Mouse (Mus musculus) layer of hippocampus, adult 9-11 months (tissue): ENCODE measurements at regions not wholly inside any gene's neighbourhood (a gene's known extent, or its start where the extent isn't known, plus 50 kb on each side); places are given as distances from the start of the nearest gene placed in this dataset.
"Not testable (repeated sequence)": the region's sequence is repeated elsewhere in the genome, so short reads cannot be mapped to it uniquely, and the experiment has no call there.

Source experiments
- DNase-seq: peaks from one replicate; pipeline ENCODE4 v3.0.0; 2022

DNA sequence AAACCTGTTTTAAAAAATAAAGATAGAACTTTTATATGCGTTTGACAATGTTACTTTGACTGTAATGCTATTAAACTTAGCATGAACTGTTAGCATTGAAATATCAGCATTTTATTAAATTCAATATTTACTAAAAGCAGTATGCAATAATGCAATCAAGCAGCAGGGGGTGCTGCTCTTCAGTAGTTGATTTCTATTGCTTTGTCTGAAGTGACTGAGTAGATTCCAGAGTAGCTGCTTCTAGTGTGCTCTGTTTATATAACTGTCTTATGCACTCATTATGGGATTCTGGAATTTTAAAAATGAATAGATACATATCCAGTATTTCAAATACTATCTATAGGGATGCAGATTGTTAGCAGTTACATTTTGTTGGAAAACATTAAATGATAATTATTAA is 146.2 kb downstream of the Gm28710 start:
- peak; percentile 13 for DNase-seq

DNA sequence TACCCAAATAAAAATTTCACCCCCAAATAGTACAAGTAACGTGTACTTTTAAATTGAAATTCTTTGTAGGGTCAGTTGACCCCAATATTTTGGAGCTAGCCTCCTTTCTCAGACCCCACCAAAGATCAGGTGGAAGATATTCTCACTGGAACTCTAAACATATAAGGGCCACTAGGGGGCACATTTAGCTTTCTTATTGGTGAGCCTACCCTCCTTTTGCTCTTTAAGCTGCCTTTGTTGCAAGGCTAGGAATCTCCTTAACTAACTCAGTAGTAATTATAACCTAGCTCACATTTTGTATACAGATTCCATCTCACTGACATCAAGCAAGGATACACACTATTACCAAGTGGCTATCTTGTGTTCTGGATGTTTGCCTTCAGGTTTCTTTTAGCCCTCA is 155.8 kb downstream of the Gm28710 start:
- DNase-seq = no peak

DNA sequence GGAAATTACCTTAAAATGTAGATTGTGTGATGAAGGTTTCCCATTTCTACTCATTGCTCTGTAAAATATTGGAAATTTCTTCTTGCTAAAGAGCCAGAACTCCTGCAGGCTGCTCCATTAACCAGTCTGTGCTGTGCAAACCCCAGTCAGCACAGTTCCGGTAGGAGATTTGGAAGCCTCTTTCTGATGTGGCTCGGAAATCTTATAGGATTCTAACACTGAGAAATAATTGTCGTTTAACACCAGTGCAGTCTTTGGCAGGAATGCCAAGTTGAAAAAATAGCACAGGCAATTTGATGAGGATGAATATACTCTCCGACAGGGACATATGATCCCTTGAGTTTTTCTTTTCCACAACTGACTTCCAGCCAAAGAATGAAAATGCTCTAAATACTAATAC is 176.1 kb downstream of the Gm28710 start:
- no peak for DNase-seq

DNA sequence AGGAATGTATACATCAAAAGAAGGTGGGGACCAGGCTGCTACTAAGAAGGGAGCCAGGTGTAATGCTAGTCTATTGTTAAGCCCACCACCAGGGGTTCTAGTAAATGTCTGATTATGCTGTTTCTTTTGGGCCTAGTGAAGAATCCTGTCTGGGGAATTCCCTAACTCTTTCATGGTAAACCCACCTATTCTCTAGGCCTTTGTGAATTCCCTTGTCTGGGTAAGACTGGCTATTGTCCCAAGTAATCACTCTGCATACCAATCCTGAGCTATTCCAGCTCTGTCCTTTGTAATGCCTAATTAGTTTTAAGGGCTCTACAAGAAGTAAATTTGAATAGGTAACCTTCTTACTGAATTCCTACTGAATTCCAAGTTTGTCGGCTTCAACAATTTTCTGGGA is 177.2 kb downstream of the Gm28710 start:
- not testable (repeated sequence) for DNase-seq

DNA sequence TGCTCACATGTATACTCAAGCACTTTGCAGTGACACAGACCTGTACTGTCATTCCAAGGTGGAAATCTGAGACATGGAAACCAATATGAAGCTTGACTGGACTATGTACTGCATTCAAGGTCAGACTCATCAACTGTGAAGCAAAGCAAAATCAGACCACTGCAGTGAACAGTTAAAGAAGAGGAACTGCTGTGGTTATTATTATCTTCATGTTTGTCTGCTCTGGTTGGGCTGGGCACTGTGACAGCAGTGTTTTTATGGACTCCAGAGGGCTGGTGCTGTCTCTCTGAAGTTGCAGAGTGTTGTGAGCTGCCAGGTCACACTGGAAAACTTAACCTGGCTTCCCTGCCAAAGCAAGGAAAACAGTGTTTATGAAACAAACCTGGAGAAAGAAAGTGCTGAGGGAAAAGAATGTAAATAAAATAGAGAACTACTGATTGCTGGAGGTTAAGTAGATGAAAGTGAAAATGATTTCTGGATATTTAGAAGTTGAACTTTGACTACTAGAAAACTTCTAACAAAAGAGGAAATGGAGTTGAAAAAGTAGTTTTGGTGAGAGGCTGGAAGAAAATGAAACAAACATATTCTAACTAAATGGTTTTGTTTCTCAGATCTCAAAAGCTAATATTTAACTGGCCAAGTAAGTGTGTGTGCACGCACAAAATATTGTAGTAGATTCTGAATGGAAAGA is 181.7 kb downstream of the Gm28710 start:
- DNase-seq = no peak

- DNase-seq = peak; percentile 11
These were observed 184.4 kb downstream of the Gm28710 start for GRCm38 (mm10) chr5:16976006-16976405.

GRCm38 (mm10) chr5:16984877-16985276 is 193.3 kb downstream of the Gm28710 start:
- DNase-seq = no peak

DNA sequence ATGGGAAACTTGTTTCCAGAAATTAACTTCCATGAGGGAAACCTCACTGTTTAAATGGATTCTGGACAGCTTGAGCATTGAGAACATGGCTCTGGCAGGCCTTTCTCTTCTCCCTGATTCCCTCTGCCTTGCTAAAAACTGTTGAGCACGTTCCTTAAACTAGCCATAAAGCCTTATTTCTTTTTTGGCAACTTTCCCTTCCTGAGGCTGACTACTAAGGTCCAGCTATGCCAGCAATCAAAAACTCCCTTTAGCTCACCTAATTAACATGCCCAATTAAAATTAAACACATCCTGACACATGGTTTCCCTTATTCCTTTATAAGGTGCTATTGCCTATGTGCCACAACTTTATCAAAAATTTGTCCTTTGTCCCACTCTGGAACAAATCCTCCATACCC is 199.9 kb downstream of the Gm28710 start:
- DNase-seq = no peak

- DNase-seq = no peak
These were observed 207.6 kb downstream of the Gm28710 start for GRCm38 (mm10) chr5:16999183-16999582.

DNA sequence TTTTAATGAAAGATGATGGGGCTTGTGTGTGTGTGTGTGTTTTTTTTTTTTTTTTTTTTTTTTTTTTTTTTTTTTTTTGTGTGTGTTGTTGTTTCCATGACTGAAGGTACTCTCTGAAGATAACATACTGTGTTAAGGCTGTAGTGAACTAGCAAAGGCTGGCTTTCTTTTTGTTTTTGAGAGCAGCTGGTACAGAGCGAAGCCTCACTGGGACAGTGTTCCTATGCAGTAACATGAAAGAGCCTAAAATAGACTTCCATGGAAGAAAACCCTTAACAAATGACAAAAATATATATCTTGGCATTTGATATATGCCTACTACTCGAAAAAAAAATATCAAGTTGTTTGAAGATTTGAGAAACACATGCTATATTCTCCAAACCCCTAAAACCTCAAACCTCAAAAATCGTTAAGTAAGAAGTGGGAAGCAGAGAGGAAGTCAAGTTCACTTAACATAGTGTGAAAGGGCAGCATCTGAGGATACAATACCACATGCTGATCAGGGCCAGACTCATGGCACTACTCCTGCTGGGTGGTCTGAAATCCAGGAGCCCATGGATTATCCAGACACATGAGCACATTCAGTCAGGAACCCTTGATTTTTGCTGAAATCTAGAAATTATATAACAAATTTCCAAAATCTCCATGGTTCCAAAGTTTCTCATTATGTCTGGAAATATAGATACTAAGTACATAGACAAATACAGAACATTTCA is 215.4 kb downstream of the Gm28710 start:
- DNase-seq = no peak

- no peak for DNase-seq
These were observed 230.0 kb downstream of the Gm28710 start for GRCm38 (mm10) chr5:17021636-17022035.

DNA sequence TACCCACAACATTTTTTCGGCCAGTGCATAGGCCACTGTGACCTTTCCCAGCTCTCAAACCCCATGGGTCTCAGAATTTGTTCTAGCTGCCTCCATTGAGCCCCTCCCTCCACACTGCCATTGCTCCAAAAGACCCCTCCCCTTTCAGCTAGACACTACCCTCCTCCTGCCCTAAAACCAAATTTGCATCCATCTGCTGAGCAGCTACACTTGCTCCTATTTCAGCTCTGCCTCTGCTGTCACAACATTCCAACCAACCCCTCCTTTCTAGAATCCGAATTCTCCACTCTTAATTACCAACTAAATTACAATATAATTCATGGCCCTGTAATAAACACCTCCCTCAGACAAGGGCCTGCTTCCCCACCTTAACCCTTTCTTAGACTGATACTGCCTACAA is 262.3 kb downstream of the Gm28710 start:
- no peak for DNase-seq

- no peak for DNase-seq
These were observed 273.0 kb downstream of the Gm28710 start for GRCm38 (mm10) chr5:17064565-17064964.

- DNase-seq = no peak
These were observed 288.8 kb downstream of the Gm28710 start for GRCm38 (mm10) chr5:17080405-17080804.

GRCm38 (mm10) chr5:17111556-17111955 is 261.4 kb upstream of the Speer4f2 start:
- no peak for DNase-seq

DNA sequence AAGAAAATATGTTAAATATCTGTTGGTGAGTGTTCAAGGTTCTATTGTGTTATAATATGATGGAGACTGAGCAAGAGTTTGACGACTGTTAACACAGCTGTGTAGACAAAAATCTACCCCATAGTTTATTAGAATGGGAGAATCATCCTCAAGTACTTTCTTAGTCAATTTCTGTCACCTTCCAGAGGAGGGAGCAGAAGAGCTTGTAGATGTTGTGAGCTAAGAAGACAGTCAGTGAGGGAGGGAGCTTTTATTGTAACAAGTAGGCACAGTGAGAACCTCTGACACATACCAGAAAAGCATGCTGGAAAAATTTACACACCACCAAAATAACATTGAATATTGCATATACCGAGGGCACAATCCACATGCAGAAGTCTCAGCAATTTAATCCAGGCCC is 261.0 kb upstream of the Speer4f2 start:
- DNase-seq = no peak

GRCm38 (mm10) chr5:17115035-17115434 is 257.9 kb upstream of the Speer4f2 start:
- DNase-seq = peak; percentile 11

- DNase-seq = no peak
These were observed 256.9 kb upstream of the Speer4f2 start for GRCm38 (mm10) chr5:17116072-17116471.

- DNase-seq = no peak
These were observed 247.7 kb upstream of the Speer4f2 start for GRCm38 (mm10) chr5:17125240-17125639.

DNA sequence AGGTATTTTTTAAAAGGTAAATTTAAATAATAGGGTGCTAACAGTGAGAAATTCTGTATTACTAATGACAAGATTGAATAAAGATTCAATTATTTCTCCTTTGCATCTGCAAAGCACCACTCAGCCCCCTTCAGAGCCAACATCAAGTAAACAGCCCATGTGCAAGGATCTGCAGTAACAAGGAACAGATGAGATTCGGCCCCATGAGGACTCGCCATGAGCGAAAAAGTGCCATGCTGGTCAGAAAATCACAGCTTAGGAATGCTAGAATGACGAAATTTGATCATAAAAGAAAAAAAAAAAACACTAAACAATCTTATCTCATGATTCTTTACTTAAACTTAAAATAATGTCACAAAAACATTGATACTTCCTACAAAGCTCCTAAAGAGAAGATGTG is 245.5 kb upstream of the Speer4f2 start:
- DNase-seq = no peak

DNA sequence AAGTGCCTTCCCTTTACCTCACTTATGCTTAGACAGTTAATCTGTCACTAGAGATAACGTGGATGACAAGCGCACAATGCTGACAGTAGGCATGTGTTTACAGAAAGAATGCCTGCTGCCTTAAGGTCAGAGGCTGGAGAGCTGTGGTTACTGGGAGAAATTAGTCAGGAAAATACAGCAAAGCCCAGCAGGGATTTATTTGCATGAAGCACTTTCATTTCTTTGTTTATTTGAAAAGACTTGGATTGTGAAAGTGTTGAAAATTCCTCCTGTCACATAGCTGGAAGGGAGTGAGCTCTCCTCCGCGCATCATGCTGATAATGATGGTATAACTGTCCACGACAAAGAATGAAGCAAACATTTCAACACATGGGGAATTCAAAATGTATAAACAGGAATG is 237.5 kb upstream of the Speer4f2 start:
- no peak for DNase-seq

- DNase-seq = no peak
These were observed 231.4 kb upstream of the Speer4f2 start for GRCm38 (mm10) chr5:17141555-17141954.

DNA sequence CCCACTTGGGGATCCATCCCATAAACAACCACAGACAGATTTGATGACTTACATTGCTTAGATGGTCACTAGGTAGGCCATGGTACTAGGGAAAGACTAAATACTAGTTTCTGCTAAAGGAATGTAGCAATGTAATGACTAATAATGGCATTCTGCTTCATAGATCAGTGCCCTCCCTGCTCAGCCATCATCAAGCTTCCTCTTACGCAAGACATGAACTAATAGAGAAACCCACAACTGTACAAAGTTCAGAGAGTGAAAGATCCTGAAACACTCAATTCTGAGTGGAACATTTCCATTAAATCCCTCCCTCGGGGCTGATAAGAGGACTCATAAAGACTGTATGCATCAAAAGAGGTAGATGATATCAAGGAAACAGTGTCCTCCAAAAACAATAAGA is 198.4 kb upstream of the Speer4f2 start:
- DNase-seq = no peak

GRCm38 (mm10) chr5:17176771-17177170 is 196.2 kb upstream of the Speer4f2 start:
- DNase-seq = no peak
